Mouse (Mus musculus) common myeloid progenitor, adult 5-6 weeks (primary cell): ENCODE measurements at regions not wholly inside any gene's neighbourhood (a gene's known extent, or its start where the extent isn't known, plus 50 kb on each side); places are given as distances from the start of the nearest gene placed in this dataset.

ENCODE experiments used
- ATAC-seq: replicated peaks from 2 replicates; pipeline ENCODE4 v1.8.0; 2016; ENCODE audit warnings: low read depth, mild to moderate bottlenecking, moderate TSS enrichment, inconsistent platforms; ENCODE audit not compliant: poor library complexity, severe bottlenecking

- no peak for ATAC-seq
These were observed 63.9 kb downstream of the Ddx3x start for GRCm38 (mm10) chrX:13344701-13345100.

- ATAC-seq: no peak
These were observed 64.4 kb downstream of the Ddx3x start for GRCm38 (mm10) chrX:13345126-13345525.

DNA sequence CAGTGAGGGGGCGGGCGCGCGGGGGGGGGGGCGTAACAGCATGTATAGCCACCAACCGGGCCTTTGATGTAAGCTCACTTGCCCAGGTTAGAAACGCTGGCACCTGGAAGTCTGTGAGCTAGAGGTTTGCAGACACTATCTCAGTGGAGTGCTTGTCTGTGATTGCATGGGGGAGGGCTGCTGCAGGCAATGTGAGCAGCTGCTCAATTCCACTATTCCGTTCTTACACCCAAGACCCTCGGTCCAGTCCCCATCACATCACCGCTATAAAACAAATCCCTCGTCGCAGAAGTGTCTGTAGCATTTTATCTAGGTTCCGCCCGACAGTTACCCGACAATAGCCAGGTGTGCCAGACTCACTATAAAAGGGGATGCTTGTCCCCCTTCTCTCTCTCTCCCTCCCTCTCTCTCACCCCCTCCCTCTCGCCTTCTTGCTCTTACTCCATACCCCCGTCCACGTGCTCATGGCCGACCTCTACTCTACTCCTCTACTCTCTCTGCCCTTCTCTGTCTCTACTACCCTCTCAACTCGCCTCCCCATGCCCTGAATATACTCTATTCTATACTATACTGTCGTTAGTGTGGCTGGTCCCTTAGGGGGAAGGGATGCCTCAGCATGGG lies 65.4 kb downstream of the Ddx3x start:
- ATAC-seq: no peak

- ATAC-seq: no peak
These were observed 65.9 kb downstream of the Ddx3x start for GRCm38 (mm10) chrX:13346696-13347026.

GRCm38 (mm10) chrX:13347027-13347840 lies 66.5 kb downstream of the Ddx3x start:
- ATAC-seq: peak; percentile 90

DNA sequence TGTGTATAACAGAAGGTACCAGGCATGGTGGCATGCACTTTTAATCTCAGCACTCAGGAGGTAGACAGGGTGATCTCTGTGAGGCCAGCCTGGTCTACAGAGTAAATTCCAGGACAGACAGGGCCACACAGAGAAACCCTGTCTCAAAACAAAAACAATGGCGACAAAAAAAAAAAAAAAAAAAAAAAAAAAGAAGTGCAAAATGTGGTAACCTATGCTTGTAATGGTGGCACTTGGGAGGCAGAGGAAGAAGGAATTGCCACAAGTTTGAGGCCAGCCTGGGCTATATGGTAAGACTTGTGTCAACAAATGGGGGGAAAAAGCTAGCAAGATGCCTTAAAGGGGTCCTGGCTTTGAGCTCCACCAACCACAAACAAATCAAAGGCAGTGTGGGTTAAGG lies 67.6 kb downstream of the Ddx3x start:
- no peak for ATAC-seq

DNA sequence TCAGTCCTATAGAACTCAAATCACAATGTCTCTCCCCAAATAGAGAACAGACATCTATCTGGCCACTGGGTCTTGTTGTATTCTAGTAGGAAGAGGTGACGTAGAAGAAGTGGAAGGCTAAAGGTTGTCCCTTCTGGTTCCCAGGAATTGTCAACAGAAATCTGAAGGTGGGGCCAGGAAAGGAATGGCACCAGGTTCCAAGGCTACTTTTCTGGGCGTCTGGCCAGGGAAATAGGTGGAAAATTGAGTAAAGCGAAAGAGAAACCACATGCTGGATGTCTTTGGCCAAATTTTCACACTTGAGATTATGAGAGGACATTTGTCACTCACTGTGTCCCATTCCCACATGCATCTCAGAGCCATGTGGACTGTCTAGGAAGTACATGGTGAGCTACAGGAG lies 69.7 kb downstream of the Ddx3x start:
- ATAC-seq: no peak

DNA sequence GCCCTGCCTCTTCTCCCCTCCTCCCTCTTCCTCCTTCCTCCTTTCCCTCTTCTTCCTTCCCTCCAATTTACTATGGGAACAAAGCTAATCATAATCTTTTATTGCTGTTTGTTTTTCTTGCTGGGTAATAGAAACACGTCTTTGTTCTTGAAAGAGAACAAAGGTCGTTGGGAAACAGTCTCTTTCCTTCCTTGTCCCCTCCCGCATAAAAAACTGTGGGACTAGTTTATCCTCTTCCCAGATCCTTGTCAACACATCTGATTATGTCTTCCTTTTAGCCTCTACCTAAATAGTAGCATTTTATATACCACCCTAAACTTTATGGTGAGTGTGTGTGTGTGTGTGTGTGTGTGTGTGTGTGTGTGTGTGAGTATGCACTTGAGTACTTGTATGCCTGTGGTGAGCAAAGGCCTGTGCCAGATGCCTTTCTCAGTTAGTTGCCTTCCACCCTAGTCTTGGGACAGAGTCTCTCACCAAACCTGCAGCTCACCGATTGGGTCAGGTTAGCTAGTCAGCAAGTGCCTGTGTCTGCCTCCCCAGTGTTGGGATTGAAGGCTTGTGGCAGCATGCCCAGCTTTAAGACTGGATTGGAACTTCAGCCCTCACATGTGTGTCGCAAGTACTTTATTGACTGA lies 76.5 kb downstream of the Ddx3x start:
- ATAC-seq: no peak

DNA sequence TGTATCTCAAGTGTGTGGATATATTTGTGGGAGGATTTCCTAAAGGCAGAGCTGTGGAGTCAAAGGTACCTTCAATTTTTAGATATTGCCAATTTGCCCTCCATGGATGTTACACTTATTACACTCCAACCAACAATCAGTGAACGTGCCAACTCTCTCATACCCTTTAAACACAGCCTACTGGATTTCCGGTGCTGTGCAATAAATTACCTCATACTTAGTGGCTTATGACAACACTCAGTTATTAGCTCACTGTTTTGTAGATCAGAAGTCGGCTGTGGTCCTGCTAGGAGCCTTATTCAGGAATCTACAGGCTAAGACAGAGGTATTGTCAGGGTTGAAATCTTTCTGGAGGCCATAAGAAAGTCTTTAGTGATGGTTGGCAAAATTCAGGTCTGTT lies 77.2 kb downstream of the Ddx3x start:
- ATAC-seq: no peak

- no peak for ATAC-seq
These were observed 79.7 kb downstream of the Ddx3x start for GRCm38 (mm10) chrX:13360436-13360835.

DNA sequence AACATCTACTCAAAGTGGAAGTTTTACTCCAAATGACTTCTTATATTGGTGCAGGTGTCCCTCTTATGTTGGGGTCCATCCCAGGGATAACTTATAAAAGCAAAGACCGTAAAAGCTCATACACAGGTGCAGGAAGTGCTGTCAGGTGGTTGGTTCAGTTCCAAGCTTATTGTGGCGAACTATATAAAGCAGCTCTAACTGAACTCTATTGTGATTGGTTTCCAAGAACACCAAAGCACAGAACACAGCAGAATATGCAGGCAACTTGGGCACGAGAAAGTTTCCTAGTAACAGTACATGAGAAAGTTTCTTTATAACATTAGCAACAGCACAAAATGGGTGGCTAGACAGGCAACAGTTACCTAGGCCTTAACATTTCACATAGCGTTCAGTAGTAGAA lies 89.5 kb downstream of the Ddx3x start:
- no peak for ATAC-seq

DNA sequence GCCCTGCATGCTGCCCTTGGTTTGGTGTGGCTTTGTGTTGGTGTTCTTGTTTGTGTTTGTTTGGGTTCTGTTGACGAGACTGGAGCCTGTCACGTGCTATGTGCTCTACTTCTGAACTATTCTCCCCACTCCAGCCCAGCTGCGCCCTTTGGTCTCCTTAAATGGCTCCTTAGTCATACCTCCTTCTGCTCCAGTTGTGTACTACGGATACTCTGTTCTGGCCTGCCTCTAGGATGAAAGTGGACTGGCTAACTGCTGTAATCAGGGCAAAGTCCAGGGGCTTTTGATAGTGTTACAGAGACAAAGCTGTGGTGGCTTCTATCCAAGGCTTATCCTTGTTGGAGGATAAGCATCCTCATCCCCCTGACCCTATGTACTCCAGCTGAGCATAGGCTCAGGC lies 92.0 kb downstream of the Ddx3x start:
- no peak for ATAC-seq

DNA sequence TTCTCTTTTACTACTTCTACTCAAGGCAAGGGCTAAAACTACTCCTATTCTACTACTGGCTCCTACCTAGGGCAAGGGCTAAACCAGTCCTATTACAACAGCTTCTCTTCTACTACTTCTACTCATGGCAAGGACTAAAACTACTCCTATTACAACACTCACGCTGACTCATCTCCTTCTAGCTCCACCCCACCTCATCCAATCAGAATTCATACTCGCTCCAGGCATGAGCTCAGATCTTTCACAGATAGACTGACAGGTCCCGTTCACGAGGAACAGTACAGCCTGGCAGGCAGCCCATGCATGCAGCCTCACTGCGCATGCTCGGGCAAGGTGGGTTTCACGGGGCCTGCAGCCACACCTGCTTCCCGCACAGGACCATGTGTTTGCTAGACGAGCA lies 79.6 kb upstream of the Nyx start:
- no peak for ATAC-seq

DNA sequence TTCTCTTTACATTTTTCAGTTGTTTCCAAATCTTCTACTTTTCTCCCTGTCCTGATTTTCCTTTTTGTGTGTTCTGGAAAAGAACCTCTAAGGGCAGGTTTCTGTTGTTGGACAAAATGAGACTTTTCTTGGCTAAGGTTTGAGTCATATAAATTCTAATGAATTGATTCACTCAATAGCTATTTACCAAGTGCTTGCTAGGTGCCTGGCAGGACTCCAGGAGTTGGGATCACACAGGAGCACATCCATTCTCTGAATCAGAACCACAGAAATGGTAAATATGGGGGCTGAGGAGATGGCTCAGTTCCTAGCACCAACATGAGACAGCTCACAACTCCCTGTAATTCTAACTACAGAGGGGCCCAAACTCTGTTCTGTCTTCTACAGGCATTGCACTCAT lies 67.4 kb upstream of the Nyx start:
- ATAC-seq: no peak

DNA sequence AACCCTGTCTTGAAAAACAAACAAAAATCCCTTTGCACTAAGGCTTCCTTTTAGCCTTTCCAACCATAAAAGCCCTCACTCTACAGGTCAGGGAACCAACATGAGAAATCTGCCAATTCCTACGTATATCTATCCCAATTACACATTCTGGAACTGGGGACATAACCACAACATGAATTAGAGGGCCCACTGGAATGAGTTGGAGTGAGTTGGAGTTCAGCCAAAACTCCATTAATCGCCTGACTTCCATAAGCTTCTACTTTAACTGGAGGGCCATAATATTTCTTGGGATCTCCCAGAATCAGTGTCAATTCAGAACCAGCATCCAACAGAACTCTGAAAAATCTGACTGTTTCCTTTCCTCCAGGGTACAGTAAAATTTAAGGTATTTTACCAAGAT lies 53.2 kb upstream of the Nyx start:
- no peak for ATAC-seq

GRCm38 (mm10) chrX:13413135-13413534 lies 52.8 kb upstream of the Nyx start:
- no peak for ATAC-seq
